Mouse (Mus musculus): ENCODE measurements around the gene Ubxn2a. TPM values are rescaled to one million over a fixed set of nuclear protein-coding genes. Genes with fewer than 3 reads are reported as not detected.

The Ubxn2a gene
- 19.7 and 22.0 TPM in 2 replicates for polyA plus RNA-seq (2015; fragmentation: Nextera tagmentation; extraction: Ambion mirVana)

- ATAC-seq (peak; percentile 98), DNase-seq (peak; percentile 98)
- TF ChIP-seq EP300 (IDR thresholded peaks at IDR 0.05; ENCODE audit: low read depth) = no peak
- TF ChIP-seq CTCF (IDR thresholded peaks at IDR 0.05; ENCODE audit: low read depth) = peak; percentile 34; the same call in 1 of the 2 replicates
- peak within 1 kb of the TSS; percentile 85 for H3K9ac ChIP-seq (replicated peaks)
- peak within 1 kb of the TSS; percentile 79 for H3K4me2 ChIP-seq (ENCODE audit: low read depth, low read length)
- peak within 1 kb of the TSS; percentile 95 for H3K27ac ChIP-seq (ENCODE audit: low read depth)
- peak within 1 kb of the TSS; percentile 76 for H3K4me3 ChIP-seq (ENCODE audit: low read depth, low read length)
- no peaks in the 10 kb centered on the region for H3K36me3 ChIP-seq (replicated peaks; ENCODE audit: insufficient read depth, low read length)
- no peaks in the 10 kb centered on the region for H3K27me3 ChIP-seq (ENCODE audit: insufficient read depth, low read length)
- no peaks in the 10 kb centered on the region for H3K9me3 ChIP-seq (ENCODE audit: low read length)
- WGBS (ENCODE audit: insufficient replicate concordance) = under 1% methylated on average over 103 of the region's 125 CpGs
- H3K4me1 ChIP-seq (ENCODE audit: insufficient read depth) = peaks cover 18% of the 10 kb centered on the region; the same call in 1 of the 2 replicates
These were observed at the start of gene Ubxn2a for GRCm38 (mm10) chr12:4906951-4907906. TSS of gene Ubxn2a (minus strand) at chr12:4907705.

- Histone ChIP-seq H3K9ac (replicated peaks) (no peak overlapping the region), H3K36me3 (replicated peaks; ENCODE audit: insufficient read depth, low read length) (peaks cover 47% of the 10 kb centered on the region), H3K4me1 (ENCODE audit: insufficient read depth) (no peaks in the 10 kb centered on the region), H3K9me3 (ENCODE audit: low read length) (no peaks in the 10 kb centered on the region), H3K4me3 (ENCODE audit: low read depth, low read length) (no peak overlapping the region), H3K27ac (ENCODE audit: low read depth) (no peak overlapping the region), H3K4me2 (ENCODE audit: low read depth, low read length) (no peak overlapping the region), H3K27me3 (ENCODE audit: insufficient read depth, low read length) (no peaks in the 10 kb centered on the region)
- WGBS (ENCODE audit: insufficient replicate concordance) = 87% methylated on average over 4 of the region's 4 CpGs
- ATAC-seq = no peak
- DNase-seq = no peak
- TF ChIP-seq CTCF (IDR thresholded peaks at IDR 0.05; ENCODE audit: low read depth) (no peak), EP300 (IDR thresholded peaks at IDR 0.05; ENCODE audit: low read depth) (no peak)
These were observed 45.7 kb upstream of the Ubxn2a start for GRCm38 (mm10) chr12:4953156-4953555.

- TF ChIP-seq CTCF (IDR thresholded peaks at IDR 0.05; ENCODE audit: low read depth) (no peak), EP300 (IDR thresholded peaks at IDR 0.05; ENCODE audit: low read depth) (no peak)
- H3K36me3 ChIP-seq (replicated peaks; ENCODE audit: insufficient read depth, low read length) = peaks cover 44% of the 10 kb centered on the region
- no peak for ATAC-seq
- WGBS (ENCODE audit: insufficient replicate concordance) = 92% methylated on average over 1 of the region's 1 CpGs
- no peak overlapping the region for H3K4me2 ChIP-seq (ENCODE audit: low read depth, low read length)
- DNase-seq = no peak
- no peaks in the 10 kb centered on the region for H3K9me3 ChIP-seq (ENCODE audit: low read length)
- no peaks in the 10 kb centered on the region for H3K4me1 ChIP-seq (ENCODE audit: insufficient read depth)
- H3K9ac ChIP-seq (replicated peaks) = no peak overlapping the region
- no peaks in the 10 kb centered on the region for H3K27me3 ChIP-seq (ENCODE audit: insufficient read depth, low read length)
- no peak overlapping the region for H3K27ac ChIP-seq (ENCODE audit: low read depth)
- no peak overlapping the region for H3K4me3 ChIP-seq (ENCODE audit: low read depth, low read length)
These were observed 44.8 kb upstream of the Ubxn2a start for GRCm38 (mm10) chr12:4952272-4952671.

GRCm38 (mm10) chr12:4930820-4931548, 23.5 kb upstream of the Ubxn2a start:
- no peak for ATAC-seq
- H3K27ac ChIP-seq (ENCODE audit: low read depth) = no peak overlapping the region
- H3K9me3 ChIP-seq (ENCODE audit: low read length) = no peaks in the 10 kb centered on the region
- no peaks in the 10 kb centered on the region for H3K27me3 ChIP-seq (ENCODE audit: insufficient read depth, low read length)
- no peak for TF ChIP-seq CTCF (IDR thresholded peaks at IDR 0.05; ENCODE audit: low read depth)
- no peak for TF ChIP-seq EP300 (IDR thresholded peaks at IDR 0.05; ENCODE audit: low read depth)
- H3K4me2 ChIP-seq (ENCODE audit: low read depth, low read length) = no peak overlapping the region
- no peak for DNase-seq
- 83% methylated on average over 3 of the region's 3 CpGs for WGBS (ENCODE audit: insufficient replicate concordance)
- no peak overlapping the region for H3K9ac ChIP-seq (replicated peaks)
- no peaks in the 10 kb centered on the region; the same call in 1 of the 2 replicates for H3K36me3 ChIP-seq (replicated peaks; ENCODE audit: insufficient read depth, low read length)
- H3K4me3 ChIP-seq (ENCODE audit: low read depth, low read length) = no peak overlapping the region
- H3K4me1 ChIP-seq (ENCODE audit: insufficient read depth) = 0 out of 2 replicates have a peak, but pooled peaks cover 5% of the 10 kb centered on the region

- Histone ChIP-seq H3K27me3 (ENCODE audit: insufficient read depth, low read length) (no peaks in the 10 kb centered on the region), H3K4me3 (ENCODE audit: low read depth, low read length) (no peak overlapping the region), H3K9me3 (ENCODE audit: low read length) (no peaks in the 10 kb centered on the region), H3K36me3 (replicated peaks; ENCODE audit: insufficient read depth, low read length) (no peaks in the 10 kb centered on the region; the same call in 1 of the 2 replicates), H3K9ac (replicated peaks) (no peak overlapping the region), H3K27ac (ENCODE audit: low read depth) (no peak overlapping the region), H3K4me1 (ENCODE audit: insufficient read depth) (0 out of 2 replicates have a peak, but pooled peaks cover 3% of the 10 kb centered on the region), H3K4me2 (ENCODE audit: low read depth, low read length) (no peak overlapping the region)
- 81% methylated on average over 2 of the region's 2 CpGs for WGBS (ENCODE audit: insufficient replicate concordance)
- no peak for DNase-seq
- TF ChIP-seq EP300 (IDR thresholded peaks at IDR 0.05; ENCODE audit: low read depth) (no peak), CTCF (IDR thresholded peaks at IDR 0.05; ENCODE audit: low read depth) (no peak)
- ATAC-seq = no peak
These were observed 20.7 kb upstream of the Ubxn2a start for GRCm38 (mm10) chr12:4928197-4928596.
